Mouse (Mus musculus) adrenal gland, postnatal 36 days (tissue): ENCODE measurements at regions not wholly inside any gene's neighbourhood (a gene's known extent, or its start where the extent isn't known, plus 50 kb on each side); places are given as distances from the start of the nearest gene placed in this dataset.

Experiments used
- DNase-seq, 2 experiments: peaks; one replicate each; pipeline ENCODE4 v3.0.0; 2021; ENCODE audit warnings: mixed read lengths in 1 of 2

DNA sequence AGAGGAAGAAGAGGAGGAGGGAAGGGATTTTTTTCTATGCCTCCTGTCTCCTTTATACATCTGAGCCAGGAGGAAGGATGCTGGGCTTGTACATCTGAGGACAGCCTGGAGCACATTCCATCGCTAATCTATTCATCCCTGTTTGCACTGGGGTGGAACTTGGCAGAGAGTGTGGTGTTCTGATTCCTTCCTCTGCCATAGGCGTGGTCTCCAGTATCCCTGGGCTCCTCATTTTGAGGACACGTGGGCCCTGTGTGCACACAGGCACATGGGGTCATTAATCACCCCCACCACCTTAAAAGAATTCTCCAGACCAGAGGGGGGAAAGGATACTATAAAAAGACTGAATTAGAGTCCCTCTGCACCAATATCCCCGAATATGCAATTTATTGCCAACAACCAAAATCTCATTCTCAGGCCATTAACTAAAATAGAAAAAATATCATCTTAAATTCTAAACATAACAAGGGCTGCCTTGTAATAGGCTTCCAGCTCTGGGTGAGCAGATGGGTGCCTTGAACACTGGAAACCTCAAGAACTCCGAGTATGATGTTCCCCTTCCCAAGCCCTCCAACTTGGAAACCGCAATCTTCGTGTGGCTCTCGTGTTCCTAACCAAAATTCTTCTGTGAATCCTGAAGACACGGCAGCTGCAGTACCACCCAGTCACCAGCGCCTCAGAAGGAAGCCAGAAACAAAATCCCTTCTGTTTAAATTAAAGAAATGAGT lies 254.7 kb downstream of the Cxcl12 start:
- DNase-seq: no peak

GRCm38 (mm10) chr6:117426363-117426762 lies 258.0 kb downstream of the Cxcl12 start:
- no peak for DNase-seq

GRCm38 (mm10) chr6:117427351-117428142 lies 259.2 kb downstream of the Cxcl12 start:
- no peak for DNase-seq

DNA sequence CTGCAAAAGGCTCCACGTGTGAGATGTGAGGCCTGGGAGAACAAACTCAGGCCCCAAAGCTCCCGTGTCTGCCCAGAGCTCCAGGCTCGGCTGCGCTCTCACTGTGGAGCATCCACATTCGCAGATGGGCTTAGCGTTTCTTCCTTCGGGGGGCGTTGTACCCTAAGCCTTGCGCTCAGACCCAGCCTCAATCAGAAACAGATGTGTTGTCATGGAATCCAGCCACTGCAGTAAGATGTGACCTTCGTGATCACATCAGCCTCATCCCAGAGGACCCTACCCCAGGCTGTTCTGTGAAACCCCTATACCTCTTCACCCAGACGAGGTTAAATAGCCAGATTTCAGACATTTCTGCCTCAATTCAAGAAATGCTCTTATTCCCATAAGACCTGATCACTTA lies 260.1 kb downstream of the Cxcl12 start:
- no peak for DNase-seq

- peak in 1 of 2 experiments; percentile 20 for DNase-seq
Measured at GRCm38 (mm10) chr6:117430876-117431781, 262.8 kb downstream of the Cxcl12 start.

- no peak for DNase-seq
Measured at GRCm38 (mm10) chr6:117436851-117437250, 268.5 kb downstream of the Cxcl12 start.

DNA sequence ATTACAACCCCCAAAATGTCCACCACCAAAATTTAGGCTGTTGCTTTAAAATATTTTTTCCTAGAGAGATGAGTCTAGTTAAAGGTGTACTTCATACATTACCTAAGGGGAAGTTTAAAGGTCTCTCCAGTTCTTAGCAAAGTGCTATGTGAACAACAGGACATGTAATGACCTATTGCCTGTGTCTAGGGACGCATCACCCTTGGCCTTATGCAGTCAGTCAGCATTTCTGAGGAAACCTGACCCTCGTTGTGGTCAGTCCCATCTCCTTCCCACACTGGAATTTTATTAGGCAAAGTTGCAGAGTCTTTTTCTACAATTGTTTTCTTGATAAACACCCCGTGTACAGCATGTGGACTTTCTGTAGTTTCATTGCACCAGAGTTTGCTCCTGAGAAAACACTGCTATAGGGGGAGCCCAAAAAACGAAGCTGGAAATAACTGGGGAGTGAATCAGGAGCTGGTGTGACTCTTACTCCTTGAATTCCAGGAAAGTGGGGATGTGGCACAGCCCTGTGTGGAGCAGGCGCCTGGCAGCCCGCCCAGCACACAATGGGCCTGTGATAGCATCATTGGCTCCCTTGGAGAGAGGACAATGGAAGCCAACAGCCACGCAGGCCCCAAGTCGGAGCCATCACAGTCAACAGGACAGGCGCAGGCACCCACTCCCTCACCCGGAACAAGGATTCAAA lies 269.2 kb downstream of the Cxcl12 start:
- DNase-seq: peak in 1 of 2 experiments; percentile 14

DNA sequence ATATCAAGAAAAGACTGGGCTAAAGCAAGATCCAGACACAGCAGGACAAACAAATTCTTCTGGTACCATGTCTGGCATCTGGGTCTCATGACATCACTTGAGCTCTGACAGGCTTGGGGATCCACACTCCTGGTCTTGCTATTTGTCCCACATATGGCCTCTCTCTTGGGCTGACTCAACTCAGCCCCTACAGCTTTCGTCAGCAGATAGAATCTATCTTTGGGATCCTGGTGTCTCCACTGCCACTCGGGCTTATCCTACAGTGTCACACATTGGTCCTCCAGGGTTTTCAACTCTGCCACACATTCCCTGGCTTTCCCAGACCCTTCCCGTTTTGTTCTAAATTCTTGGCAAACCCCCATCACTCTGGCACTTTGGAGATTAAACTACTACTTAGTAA lies 280.3 kb downstream of the Cxcl12 start:
- DNase-seq: no peak

GRCm38 (mm10) chr6:117451001-117451400 lies 282.7 kb downstream of the Cxcl12 start:
- no peak for DNase-seq

GRCm38 (mm10) chr6:117460193-117460592 lies 291.9 kb downstream of the Cxcl12 start:
- DNase-seq: no peak

DNA sequence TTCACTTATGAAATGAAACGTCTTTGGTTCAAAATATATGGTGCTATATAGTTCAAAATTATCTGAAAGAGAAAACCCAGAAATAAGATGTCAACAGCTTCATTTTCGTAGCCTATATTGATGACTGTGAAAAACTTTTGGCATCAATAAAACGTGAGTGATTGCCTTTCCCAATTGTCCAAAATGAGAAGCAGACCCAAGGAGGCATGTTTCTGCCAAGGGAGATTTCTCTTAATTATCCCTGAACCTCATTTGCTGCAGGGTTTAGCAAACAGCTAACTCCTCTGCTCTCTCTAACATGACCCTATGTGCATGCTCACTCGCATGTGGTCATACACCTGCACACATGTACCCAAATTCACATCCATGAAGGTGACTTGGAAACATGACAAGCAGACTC lies 296.8 kb downstream of the Cxcl12 start:
- no peak for DNase-seq

- DNase-seq: no peak
Measured at GRCm38 (mm10) chr6:117465606-117466174, 297.4 kb downstream of the Cxcl12 start.

DNA sequence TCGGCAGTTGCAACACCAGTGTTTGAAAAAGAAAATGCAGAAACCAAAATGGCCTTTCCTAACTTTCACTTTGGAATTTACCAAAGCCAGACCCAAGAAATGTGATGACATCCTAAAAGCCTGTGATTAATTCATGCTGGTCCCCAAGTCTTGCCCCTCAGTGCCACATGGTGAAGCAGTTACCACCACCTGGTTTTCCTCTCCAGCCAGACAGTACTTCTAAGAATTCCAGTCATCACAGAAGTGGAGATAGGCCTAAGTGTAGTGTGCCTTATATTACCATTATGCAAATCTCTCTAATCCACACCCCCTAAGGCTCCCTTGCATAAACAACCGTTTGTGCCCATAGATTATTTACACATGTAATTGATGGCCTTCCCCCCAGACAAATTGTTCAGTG lies 311.0 kb downstream of the Cxcl12 start:
- no peak for DNase-seq

- DNase-seq: no peak
Measured at GRCm38 (mm10) chr6:117480396-117480795, 312.1 kb downstream of the Cxcl12 start.

- no peak for DNase-seq
Measured at GRCm38 (mm10) chr6:117489161-117489560, 320.8 kb downstream of the Cxcl12 start.

DNA sequence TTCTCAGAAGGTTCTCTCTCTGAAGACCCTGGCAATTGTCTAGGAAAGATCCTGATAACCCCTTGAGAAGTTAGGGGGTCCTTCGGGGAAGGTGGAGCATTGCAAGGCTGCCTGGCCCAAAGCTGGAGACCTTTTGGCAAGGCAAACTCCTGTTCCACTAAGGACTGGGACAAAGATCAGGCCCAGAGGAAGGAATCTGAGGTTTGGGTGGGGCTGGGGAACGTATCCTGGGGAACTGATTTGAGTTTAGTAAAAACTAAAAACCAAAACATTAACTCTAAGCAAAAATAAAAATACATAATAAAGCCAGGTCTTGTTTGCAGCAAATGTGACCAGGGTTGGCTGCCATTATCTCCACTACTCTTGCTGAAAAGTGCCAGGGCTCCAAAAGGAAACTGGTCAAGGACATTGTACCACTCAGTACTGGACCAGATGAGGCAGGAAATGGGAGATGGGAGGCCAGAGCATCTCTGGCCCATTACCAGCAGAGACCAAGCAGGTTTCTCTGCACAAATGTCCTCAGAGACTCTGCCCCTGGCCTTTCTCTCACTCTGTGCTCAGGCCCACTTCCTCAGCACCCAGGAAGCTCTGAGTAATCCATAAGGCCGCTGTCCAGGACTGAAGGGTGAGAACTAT lies 321.5 kb downstream of the Cxcl12 start:
- DNase-seq: no peak

GRCm38 (mm10) chr6:117494971-117495370 lies 326.6 kb downstream of the Cxcl12 start:
- DNase-seq: no peak

- DNase-seq: peak; percentile 74 to 75
Measured at GRCm38 (mm10) chr6:117497337-117497736, 329.0 kb downstream of the Cxcl12 start.

GRCm38 (mm10) chr6:117497904-117498303 lies 329.6 kb downstream of the Cxcl12 start:
- no peak for DNase-seq

GRCm38 (mm10) chr6:117502346-117502745 lies 334.0 kb downstream of the Cxcl12 start:
- no peak for DNase-seq

- DNase-seq: peak; percentile 42 to 49
Measured at GRCm38 (mm10) chr6:117504771-117505170, 336.2 kb upstream of the Zfp637 start.
